Mouse (Mus musculus): ENCODE measurements around the gene Tmem217.

GRCm38 (mm10) chr17:29490713-29491581, 61.2 kb downstream of the Tmem217 start, which contains the start of gene Pim1:
- TF ChIP-seq CTCF (IDR thresholded peaks at IDR 0.05; ENCODE audit: extremely low read depth, insufficient read depth, insufficient read length, insufficient replicate concordance) (no peak), POLR2A (IDR thresholded peaks at IDR 0.05; ENCODE audit: low read depth, low read length) (peak; percentile 97)

Measured in spleen, adult 2 months (tissue).